Mouse (Mus musculus) neural tube, embryonic 13.5 days (tissue): ENCODE measurements around the gene Mybpc3. TPM values are rescaled to one million over a fixed set of nuclear protein-coding genes. Genes with fewer than 3 reads are reported as not detected.

ENCODE experiments used
- ATAC-seq: fragments of 200-750 bp; cut with Nextera tagmentation; 2 replicates; pipeline ENCODE4 v1.8.0; 2017; ENCODE audit warnings: low read depth, mild to moderate bottlenecking, moderate TSS enrichment, moderate library complexity
- H3K27ac ChIP-seq: fragments of 300-500 bp; sonication (generic); replicated peaks from 2 replicates; pipeline ENCODE4 v1.5.1; 2015; ENCODE audit warnings: moderate library complexity, mild to moderate bottlenecking, inconsistent platforms
- H3K27me3 ChIP-seq: fragments of 300-500 bp; sonication (generic); 2 replicates; pipeline ENCODE4 v1.6.1; 2015; ENCODE audit warnings: mild to moderate bottlenecking, inconsistent platforms
- H3K36me3 ChIP-seq: fragments of 300-500 bp; sonication (generic); 2 replicates; pipeline ENCODE4 v1.6.1; 2015; ENCODE audit warnings: mild to moderate bottlenecking, inconsistent platforms
- H3K4me1 ChIP-seq: fragments of 300-500 bp; sonication (generic); replicated peaks from 2 replicates; pipeline ENCODE4 v1.6.1; 2015; ENCODE audit warnings: inconsistent platforms
- H3K4me2 ChIP-seq: fragments of 300-500 bp; sonication (generic); 2 replicates; pipeline ENCODE4 v1.6.1; 2015; ENCODE audit warnings: inconsistent platforms, mild to moderate bottlenecking, moderate library complexity
- H3K4me3 ChIP-seq: fragments of 300-500 bp; sonication (generic); 2 replicates; pipeline ENCODE4 v1.5.1; 2015; ENCODE audit warnings: mild to moderate bottlenecking, inconsistent platforms
- H3K9ac ChIP-seq: fragments of 300-500 bp; sonication (generic); 2 replicates; pipeline ENCODE4 v1.6.1; 2015; ENCODE audit warnings: moderate library complexity, mild to moderate bottlenecking, inconsistent platforms
- H3K9me3 ChIP-seq: fragments of 300-500 bp; sonication (generic); 2 replicates; pipeline ENCODE4 v1.6.1; 2016; ENCODE audit warnings: inconsistent platforms
- WGBS: fragments of 180-500 bp; shearing (Covaris S2); methylation state at CpG from one replicate; pipeline ENCODE4 v1.1.7; 2015; 5-methylcytosine and 5-hydroxymethylcytosine counted together
- polyA plus RNA-seq: library from polyadenylated mRNA; unstranded; fragments of >200 nt; fragmentation: Nextera tagmentation; extraction: Ambion mirVana; gene quantifications from 2 replicates; pipeline ENCODE4 v1.2.1, GENCODE M21; 2015

The Mybpc3 gene
- polyA plus RNA-seq, 1 experiment from 2014 or later, result 0.56 TPM

DNA sequence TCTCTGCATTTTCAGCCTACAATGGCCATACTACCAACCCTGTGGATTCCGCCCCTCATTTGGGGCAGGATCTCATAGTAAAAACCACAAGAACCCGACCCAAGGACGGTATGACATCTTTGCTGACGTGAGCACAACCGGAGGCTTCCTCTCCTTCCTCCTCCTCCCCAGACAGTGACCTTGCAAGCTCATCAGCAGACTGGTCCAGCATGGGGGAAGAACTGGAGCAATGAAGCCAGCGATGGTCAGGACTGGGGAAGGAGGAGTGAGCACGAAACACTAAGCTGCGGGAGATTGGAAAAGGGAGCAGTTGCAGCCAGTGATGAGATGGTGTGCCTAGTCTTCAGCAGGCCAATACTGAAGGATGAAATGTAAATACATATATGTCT is 64.1 kb downstream of the Mybpc3 start:
- H3K27me3 ChIP-seq, result no peaks in the 10 kb centered on the region
- H3K9ac ChIP-seq, result peak overlapping the region; percentile 88
- ATAC-seq, result no peak
- peaks cover 19% of the 10 kb centered on the region for H3K36me3 ChIP-seq
- H3K4me1 ChIP-seq, result peaks cover 33% of the 10 kb centered on the region
- WGBS, result 11% methylated on average over 8 of the region's 8 CpGs
- peak overlapping the region; percentile 93 for H3K27ac ChIP-seq
- H3K4me3 ChIP-seq, result peak overlapping the region; percentile 84
- H3K9me3 ChIP-seq, result no peaks in the 10 kb centered on the region
- peak overlapping the region; percentile 87 for H3K4me2 ChIP-seq

DNA sequence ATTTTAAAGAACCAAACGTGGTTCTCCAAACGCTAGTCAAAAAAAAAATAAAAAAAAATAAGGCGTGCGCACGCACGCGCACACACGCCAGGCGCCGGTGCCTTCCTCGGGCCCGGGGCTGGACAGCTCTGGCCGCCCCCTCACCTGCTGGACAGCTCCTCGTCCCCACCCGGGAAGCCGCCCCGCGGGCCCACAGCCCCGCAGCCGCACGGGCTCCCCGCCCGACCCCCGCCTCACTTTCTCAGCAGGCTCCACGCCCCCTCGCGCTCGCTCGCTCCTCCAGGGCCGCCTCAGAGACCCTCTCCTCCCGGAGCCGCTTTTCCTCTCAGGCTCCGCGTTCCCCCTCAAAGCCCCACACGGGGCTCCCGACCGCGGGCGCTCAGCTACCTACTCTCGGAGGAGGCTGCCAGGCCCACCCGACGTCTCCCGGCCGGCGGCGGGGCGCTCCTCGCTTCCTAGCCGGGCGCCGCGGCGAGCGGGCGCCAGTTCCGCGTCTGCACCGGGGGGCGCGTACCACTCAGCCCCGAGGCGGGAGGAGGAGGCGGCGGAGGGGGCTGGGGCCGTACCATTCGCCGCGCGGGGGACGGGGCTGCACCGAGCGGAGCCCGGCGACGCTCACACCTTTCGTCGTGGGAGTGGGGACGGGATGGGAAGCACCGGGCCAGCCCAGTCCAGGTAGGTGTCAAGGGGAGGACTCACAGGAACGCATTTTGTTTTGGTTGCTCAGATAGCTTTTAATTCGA is 64.6 kb downstream of the Mybpc3 start:
- Histone ChIP-seq H3K4me1 (peaks cover 33% of the 10 kb centered on the region), H3K9ac (peak overlapping the region; percentile 88), H3K4me2 (peak overlapping the region; percentile 87), H3K4me3 (peak overlapping the region; percentile 84), H3K36me3 (peaks cover 16% of the 10 kb centered on the region), H3K27me3 (no peaks in the 10 kb centered on the region), H3K9me3 (no peaks in the 10 kb centered on the region), H3K27ac (peak overlapping the region; percentile 93)
- peak; percentile 98 for ATAC-seq
- under 1% methylated on average over 69 of the region's 81 CpGs for WGBS

DNA sequence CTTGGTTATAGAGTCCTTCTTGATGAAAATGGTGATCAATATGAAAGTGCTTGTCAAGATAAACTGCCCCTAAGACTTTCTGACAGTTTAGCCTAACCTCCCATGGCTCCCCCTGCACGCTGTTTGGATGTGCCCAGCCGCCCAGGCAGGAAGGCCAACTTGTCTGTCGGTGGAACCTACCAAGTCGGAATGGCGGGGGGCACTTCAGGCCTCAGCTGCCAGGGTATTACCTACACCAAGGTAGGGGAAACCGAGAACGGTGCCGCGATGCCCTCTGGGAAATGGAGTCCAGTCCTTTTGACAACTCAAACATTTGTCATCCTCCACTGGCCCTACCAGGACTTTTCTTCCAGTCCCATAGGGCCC is 65.2 kb downstream of the Mybpc3 start:
- Histone ChIP-seq H3K4me3 (peak overlapping the region; percentile 84), H3K27me3 (no peaks in the 10 kb centered on the region), H3K4me1 (peaks cover 33% of the 10 kb centered on the region), H3K9me3 (no peaks in the 10 kb centered on the region), H3K4me2 (peak overlapping the region; percentile 87), H3K9ac (peak overlapping the region; percentile 88), H3K36me3 (peaks cover 10% of the 10 kb centered on the region), H3K27ac (peak overlapping the region; percentile 93)
- peak; percentile 96 for ATAC-seq
- under 1% methylated on average over 9 of the region's 9 CpGs for WGBS

DNA sequence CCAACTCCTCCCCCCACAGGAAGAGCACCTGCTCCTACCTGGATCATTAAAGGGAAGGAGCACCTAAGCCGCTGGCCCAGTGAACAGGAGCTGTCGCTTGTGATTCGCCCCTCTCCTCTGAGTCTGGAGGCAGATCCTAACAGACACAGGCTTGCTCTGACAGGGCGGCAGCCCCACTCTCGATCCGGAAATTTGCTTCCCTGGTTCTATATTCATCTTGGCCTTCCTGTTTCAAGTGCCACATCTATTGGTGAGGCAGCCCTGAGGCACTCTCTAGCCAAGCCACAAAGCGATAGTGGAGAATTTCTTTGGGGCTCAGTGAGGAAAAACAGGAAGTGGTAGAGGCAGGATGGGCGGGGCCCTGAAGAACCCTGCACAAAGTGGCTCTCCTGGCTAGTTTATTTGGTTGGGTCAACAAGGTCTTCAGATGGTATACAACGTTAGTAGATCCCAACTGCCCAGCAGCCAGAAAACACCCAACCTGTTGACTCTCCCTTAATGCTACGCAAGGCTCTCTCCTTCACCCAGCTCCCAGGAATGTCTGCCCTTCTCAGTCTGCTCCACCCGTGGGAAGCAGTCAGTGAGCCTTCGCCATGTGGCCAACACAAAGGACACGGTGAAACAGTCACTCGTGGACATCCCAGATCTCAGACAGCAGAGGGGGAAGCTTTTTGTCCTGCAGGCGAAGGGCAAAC is 65.9 kb downstream of the Mybpc3 start, which contains the start of gene Madd:
TSS of gene Madd (minus strand) at position 127 of the 695 bp plus-strand sequence.
- no peaks in the 10 kb centered on the region for H3K9me3 ChIP-seq
- H3K4me1 ChIP-seq, result peaks cover 33% of the 10 kb centered on the region
- peak within 1 kb of the TSS; percentile 93 for H3K27ac ChIP-seq
- H3K36me3 ChIP-seq, result 0 out of 2 replicates have a peak, but pooled peaks cover 5% of the 10 kb centered on the region
- 72% methylated on average over 15 of the region's 15 CpGs for WGBS
- peak within 1 kb of the TSS; percentile 88 for H3K9ac ChIP-seq
- H3K4me2 ChIP-seq, result peak within 1 kb of the TSS; percentile 87
- no peaks in the 10 kb centered on the region for H3K27me3 ChIP-seq
- H3K4me3 ChIP-seq, result peak within 1 kb of the TSS; percentile 84
- 0 out of 2 replicates have a peak, but pooled peaks have one; percentile 2 for ATAC-seq

Other genes with a start within 250 kb of the Mybpc3 start
- 94.0 and 113 TPM in 2 replicates for gene C1qtnf4, start 232.3 kb upstream of the Mybpc3 start, polyA plus RNA-seq
- 51.2 and 51.6 TPM in 2 replicates for gene Kbtbd4, start 213.4 kb upstream of the Mybpc3 start, polyA plus RNA-seq
- gene Ndufs3, start 213.3 kb upstream of the Mybpc3 start, polyA plus RNA-seq, result 211 and 216 TPM in 2 replicates
- gene Celf1, start 177.8 kb upstream of the Mybpc3 start, polyA plus RNA-seq, result 104 and 112 TPM in 2 replicates
- gene Rapsn, start 82.5 kb upstream of the Mybpc3 start, polyA plus RNA-seq, result 2.1 and 3.0 TPM in 2 replicates
- 235 and 246 TPM in 2 replicates for gene Psmc3, start 64.1 kb upstream of the Mybpc3 start, polyA plus RNA-seq
- gene Slc39a13, start 47.7 kb upstream of the Mybpc3 start, polyA plus RNA-seq, result 31.1 and 31.5 TPM in 2 replicates
- gene Spi1, start 35.8 kb upstream of the Mybpc3 start, polyA plus RNA-seq, result 5.2 and 6.0 TPM in 2 replicates
- gene Madd, start 65.7 kb downstream of the Mybpc3 start, polyA plus RNA-seq, result 47.3 and 51.6 TPM in 2 replicates
- 1.1 and 1.5 TPM in 2 replicates for gene Nr1h3, start 84.7 kb downstream of the Mybpc3 start, polyA plus RNA-seq
- 37.2 and 43.3 TPM in 2 replicates for gene Acp2, start 84.7 kb downstream of the Mybpc3 start, polyA plus RNA-seq
- 11.7 and 14.1 TPM in 2 replicates for gene Ddb2, start 118.8 kb downstream of the Mybpc3 start, polyA plus RNA-seq
- 14.8 and 15.3 TPM in 2 replicates for gene Pacsin3, start 137.8 kb downstream of the Mybpc3 start, polyA plus RNA-seq
- 64.5 and 67.0 TPM in 2 replicates for gene Arfgap2, start 146.8 kb downstream of the Mybpc3 start, polyA plus RNA-seq